Mouse (Mus musculus): ENCODE measurements around the gene Iba57. TPM values are rescaled to one million over a fixed set of nuclear protein-coding genes. Genes with fewer than 3 reads are reported as not detected.
"Not testable (repeated sequence)": the region's sequence is repeated elsewhere in the genome, so short reads cannot be mapped to it uniquely, and the experiment has no call there.

The Iba57 gene
- polyA plus RNA-seq (2015; fragmentation: Nextera tagmentation; extraction: Ambion mirVana), result 12.6 and 13.9 TPM in 2 replicates

DNA sequence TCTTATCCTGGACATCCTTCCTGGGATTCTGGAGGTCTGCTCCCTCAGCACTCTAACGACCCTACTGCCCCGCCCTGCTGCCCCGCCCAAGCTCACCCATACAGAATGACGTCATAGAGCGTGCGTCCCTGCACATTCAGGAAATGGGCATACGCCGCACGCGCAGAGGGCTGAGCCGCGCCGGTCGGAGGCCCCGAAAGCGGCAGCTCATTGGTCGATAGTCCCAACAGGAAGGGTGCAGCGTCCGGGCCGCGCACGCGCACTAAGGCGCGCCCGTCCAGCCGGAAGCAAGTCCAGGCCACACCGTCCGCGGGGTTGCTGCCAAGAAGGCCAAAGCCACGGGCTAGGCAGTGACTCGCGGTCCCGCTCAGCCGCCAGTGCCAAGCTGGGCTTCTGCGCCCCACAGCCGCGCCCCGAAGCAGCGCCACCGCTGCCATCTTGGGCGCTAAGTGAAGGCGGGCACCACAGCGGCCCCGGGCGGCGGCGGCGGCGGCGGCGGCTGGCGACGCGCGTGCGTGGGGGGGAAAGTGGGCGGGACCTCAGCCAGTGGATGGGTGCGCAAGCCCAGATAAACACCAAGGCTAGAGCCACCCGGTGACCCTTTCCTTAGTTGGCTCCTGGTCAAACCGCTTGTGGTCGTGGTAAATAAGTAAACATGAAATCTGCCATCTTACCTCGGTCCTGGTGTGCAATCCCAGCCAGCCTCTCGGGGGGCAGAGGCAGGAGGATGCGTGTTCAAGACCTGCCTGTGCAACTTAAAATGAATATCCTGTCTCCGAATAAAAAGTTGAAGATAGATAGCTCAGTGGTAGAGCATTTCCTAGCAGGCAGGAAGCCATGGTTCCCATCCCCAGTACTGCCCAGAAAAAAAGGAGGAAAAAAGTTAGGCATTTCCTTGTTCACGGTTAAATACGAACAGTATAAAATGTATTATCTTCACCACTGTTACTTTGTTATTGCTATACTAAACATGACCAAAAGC is at the start of gene Iba57:
TSS of gene Iba57 (minus strand) at position 485 of the 982 bp plus-strand sequence.
- Histone ChIP-seq H3K4me1 (replicated peaks) (peaks cover 66% of the 10 kb centered on the region), H3K4me2 (peak within 1 kb of the TSS; percentile 94), H3K27me3 (no peaks in the 10 kb centered on the region), H3K4me3 (replicated peaks) (peak within 1 kb of the TSS; percentile 79), H3K9me3 (replicated peaks) (no peaks in the 10 kb centered on the region), H3K9ac (peak within 1 kb of the TSS; percentile 92), H3K27ac (peak within 1 kb of the TSS; percentile 100), H3K36me3 (peaks cover 34% of the 10 kb centered on the region)
- peak; percentile 90 for ATAC-seq (ENCODE audit: low read depth)
- peak; percentile 98 for DNase-seq
- under 1% methylated on average over 68 of the region's 68 CpGs for WGBS (ENCODE audit: insufficient replicate concordance)

DNA sequence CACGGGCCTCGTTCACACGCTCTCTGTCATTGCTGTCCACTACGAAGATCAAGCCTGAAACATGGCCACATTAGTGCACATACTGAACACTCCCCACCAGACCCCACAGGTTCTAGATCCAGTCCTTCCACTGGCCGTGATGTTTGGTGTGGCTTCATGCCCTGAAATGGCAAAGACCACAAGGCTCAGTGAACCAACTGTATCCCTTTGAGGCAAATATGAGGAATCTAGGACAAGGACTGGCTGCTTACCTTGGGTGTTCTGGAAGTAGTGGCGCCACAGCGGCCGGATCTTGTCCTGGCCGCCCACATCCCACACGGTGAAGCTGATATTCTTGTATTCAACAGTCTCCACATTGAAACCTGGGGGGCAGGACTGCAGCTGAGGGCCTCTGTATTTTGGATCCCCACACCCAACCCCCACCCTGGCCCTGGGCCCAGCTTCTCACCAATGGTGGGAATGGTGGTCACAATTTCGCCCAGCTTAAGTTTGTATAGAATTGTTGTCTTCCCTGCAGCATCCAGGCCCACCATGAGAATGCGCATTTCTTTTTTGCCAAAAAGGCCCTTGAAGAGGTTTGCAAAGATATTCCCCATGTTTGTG is 49.5 kb upstream of the Iba57 start:
- H3K4me1 ChIP-seq (replicated peaks), result peaks cover 75% of the 10 kb centered on the region
- WGBS (ENCODE audit: insufficient replicate concordance), result 85% methylated on average over 12 of the region's 12 CpGs

DNA sequence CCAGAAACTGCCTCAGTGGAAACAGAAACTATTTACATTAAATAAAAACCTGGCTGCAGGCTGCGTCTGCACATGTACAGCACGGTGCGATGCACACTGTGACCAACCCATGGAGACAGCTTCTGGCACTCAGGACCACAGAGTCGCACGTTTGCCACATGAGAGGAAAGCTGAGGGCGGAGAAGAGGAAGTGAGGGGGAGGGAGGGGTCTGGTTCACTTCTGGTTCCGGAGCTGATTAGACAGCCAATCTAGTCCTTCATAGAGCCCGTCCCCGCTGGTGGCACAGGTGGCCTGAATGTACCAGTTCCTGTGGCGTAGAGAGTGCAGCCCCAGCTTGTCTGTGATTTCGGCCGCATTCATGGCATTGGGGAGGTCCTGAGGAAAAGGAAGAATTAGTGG is 48.8 kb upstream of the Iba57 start:
- not testable (repeated sequence) for H3K4me3 ChIP-seq (replicated peaks); H3K4me2 ChIP-seq; H3K27me3 ChIP-seq; H3K27ac ChIP-seq; H3K9me3 ChIP-seq (replicated peaks); ATAC-seq (ENCODE audit: low read depth); H3K9ac ChIP-seq; DNase-seq
- H3K4me1 ChIP-seq (replicated peaks), result peaks cover 75% of the 10 kb centered on the region
- 31% methylated on average over 12 of the region's 12 CpGs for WGBS (ENCODE audit: insufficient replicate concordance)
- peaks cover 71% of the 10 kb centered on the region for H3K36me3 ChIP-seq

More for the DNA sequence above, 49.5 kb upstream of the Iba57 start:
- Histone ChIP-seq H3K9ac (no peak overlapping the region), H3K4me3 (replicated peaks) (no peak overlapping the region), H3K36me3 (peaks cover 77% of the 10 kb centered on the region), H3K27ac (no peak overlapping the region), H3K27me3 (no peaks in the 10 kb centered on the region), H3K9me3 (replicated peaks) (no peaks in the 10 kb centered on the region), H3K4me2 (no peak overlapping the region)
- ATAC-seq (ENCODE audit: low read depth), result no peak
- DNase-seq, result no peak

DNA sequence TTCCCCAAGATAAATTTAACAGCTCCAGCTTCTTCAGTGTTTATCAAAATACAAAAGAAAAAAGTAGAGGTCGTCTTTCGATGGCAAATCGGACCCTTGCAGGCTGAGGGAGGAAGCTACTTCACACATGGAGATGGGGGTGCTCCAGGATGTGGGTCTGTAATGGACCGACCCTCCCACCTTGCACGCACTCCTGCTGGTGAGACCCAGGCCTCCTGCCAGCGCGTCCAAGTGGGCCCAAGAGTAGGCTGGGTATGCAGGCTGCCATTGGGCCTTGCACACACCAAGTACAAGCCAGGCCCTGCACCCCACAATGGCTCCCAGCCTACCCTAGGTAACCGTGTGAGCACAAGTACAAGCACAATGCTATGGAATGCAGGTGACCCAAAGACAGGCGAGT is 48.0 kb upstream of the Iba57 start:
- not testable (repeated sequence) for H3K9ac ChIP-seq; H3K4me3 ChIP-seq (replicated peaks); H3K27ac ChIP-seq; H3K9me3 ChIP-seq (replicated peaks); H3K4me2 ChIP-seq; H3K27me3 ChIP-seq; DNase-seq; ATAC-seq (ENCODE audit: low read depth)
- peaks cover 69% of the 10 kb centered on the region for H3K4me1 ChIP-seq (replicated peaks)
- H3K36me3 ChIP-seq, result peaks cover 70% of the 10 kb centered on the region
- WGBS (ENCODE audit: insufficient replicate concordance), result 90% methylated on average over 9 of the region's 9 CpGs

DNA sequence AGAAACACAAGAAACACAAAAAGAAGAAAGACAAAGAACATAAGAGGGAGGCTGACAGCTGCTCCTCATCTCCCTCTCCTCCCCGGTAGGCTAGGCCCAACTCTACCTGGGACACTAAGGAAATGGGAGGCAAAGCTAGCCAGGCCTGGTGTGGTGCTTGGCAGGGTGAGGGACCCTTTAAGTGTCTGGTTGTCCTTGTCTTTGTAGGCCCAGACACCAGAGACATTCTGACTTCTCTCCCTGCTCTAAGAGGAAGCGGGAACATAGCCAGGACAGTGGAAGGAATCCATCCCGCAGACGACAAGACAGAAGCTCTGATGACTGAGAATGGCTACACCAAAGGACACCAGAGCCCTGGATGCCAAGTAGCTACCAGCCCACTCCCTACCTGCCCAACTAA is 46.5 kb upstream of the Iba57 start:
- Histone ChIP-seq H3K27ac (0 out of 2 replicates have a peak overlapping the region, but pooled peaks have one; percentile 95), H3K36me3 (peaks cover 78% of the 10 kb centered on the region), H3K4me2 (peak overlapping the region; percentile 95; the same call in 1 of the 2 replicates), H3K9ac (no peak overlapping the region), H3K4me3 (replicated peaks) (0 out of 2 replicates have a peak overlapping the region, but pooled peaks have one; percentile 1), H3K27me3 (no peaks in the 10 kb centered on the region), H3K9me3 (replicated peaks) (no peaks in the 10 kb centered on the region), H3K4me1 (replicated peaks) (peaks cover 59% of the 10 kb centered on the region)
- no peak for DNase-seq
- 85% methylated on average over 4 of the region's 4 CpGs for WGBS (ENCODE audit: insufficient replicate concordance)
- no peak for ATAC-seq (ENCODE audit: low read depth)

DNA sequence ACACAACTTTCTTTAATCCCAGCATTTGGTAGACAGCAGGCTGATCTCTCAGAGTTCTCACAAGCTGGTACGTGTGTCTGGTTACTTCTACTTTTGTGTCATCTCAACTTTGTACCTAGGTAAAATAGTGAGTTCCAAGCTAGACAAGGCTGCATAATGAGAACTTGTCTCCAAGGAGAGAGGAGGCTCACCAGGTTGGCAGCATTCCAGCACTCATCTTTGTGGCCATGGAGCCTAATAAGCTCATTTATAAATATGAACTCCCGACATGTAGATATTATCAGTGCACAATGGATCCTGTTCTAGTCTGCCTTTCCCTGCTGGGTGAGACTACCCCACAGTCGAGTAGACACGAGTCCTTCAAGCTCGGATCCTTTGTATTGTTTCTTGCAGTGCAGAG is 46.0 kb upstream of the Iba57 start:
- H3K9ac ChIP-seq, result peak overlapping the region; percentile 94
- ATAC-seq (ENCODE audit: low read depth), result no peak
- H3K9me3 ChIP-seq (replicated peaks), result no peaks in the 10 kb centered on the region

DNA sequence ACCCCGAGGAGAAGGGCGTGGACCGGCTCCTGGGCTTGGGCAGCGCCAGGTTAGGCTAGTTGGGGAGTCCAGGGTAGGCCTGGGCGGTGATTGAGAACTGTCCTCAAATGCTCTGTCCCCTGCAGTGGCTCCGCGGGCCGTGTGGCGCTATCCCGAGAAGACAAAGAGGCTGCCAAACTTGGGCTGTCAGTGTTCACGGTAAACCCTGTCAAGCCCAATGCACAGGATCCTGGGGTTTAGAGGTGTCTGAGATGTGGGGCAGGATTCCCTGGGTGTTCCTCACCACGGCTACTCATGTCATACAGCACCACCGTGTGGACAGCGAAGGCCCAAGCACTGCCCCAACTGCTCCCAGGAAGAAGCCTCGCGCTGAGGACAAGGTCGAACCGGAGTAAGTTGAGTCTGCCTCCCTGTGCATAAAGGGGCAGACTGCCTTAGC is 45.5 kb upstream of the Iba57 start:
- Histone ChIP-seq H3K4me1 (replicated peaks) (peaks cover 55% of the 10 kb centered on the region), H3K4me3 (replicated peaks) (peak overlapping the region; percentile 94), H3K27ac (peak overlapping the region; percentile 95), H3K9me3 (replicated peaks) (no peaks in the 10 kb centered on the region), H3K9ac (peak overlapping the region; percentile 94), H3K27me3 (no peaks in the 10 kb centered on the region), H3K4me2 (peak overlapping the region; percentile 95), H3K36me3 (peaks cover 79% of the 10 kb centered on the region)
- WGBS (ENCODE audit: insufficient replicate concordance), result 10% methylated on average over 18 of the region's 18 CpGs
- peak; percentile 71 for DNase-seq
- ATAC-seq (ENCODE audit: low read depth), result peak; percentile 70

More for the DNA sequence above, 46.0 kb upstream of the Iba57 start:
- no peak for DNase-seq
- H3K36me3 ChIP-seq, result peaks cover 79% of the 10 kb centered on the region
- H3K4me3 ChIP-seq (replicated peaks), result peak overlapping the region; percentile 94
- H3K4me1 ChIP-seq (replicated peaks), result peaks cover 59% of the 10 kb centered on the region
- H3K27ac ChIP-seq, result peak overlapping the region; percentile 95
- no peaks in the 10 kb centered on the region for H3K27me3 ChIP-seq
- peak overlapping the region; percentile 95 for H3K4me2 ChIP-seq
- WGBS (ENCODE audit: insufficient replicate concordance), result 69% methylated on average over 5 of the region's 5 CpGs

DNA sequence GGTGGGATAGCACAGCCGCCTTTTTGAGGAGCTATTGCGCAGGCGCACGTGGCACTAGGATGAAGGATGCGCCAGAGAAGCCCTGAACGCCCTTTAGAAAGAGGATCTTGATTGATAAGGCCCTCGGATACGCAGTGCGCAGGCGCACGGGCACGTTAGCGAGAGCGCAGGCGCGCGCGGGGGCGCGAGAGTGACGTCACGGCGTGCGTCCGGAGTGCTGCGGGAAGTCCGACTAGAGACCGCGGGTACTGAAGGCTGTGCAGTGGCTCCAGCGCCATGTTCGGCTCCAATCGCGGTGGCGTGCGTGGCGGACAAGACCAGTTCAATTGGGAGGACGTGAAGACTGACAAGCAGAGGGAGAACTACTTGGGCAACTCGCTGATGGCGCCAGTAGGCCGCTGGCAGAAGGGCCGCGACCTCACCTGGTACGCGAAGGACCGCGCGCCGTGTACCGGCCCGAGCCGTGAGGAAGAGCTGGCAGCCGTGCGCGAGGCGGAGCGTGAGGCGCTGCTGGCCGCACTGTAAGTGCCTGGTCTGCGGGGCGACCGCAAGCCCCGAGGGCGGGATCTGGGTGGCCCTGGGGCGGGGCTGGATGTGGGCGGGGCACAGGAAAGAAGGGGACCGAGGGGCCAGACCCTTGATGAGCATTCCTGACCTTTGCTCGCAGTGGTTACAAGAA is 44.8 kb upstream of the Iba57 start, which contains the start of gene 2310033P09Rik:
TSS of gene 2310033P09Rik (plus strand) at position 169 of the 679 bp plus-strand sequence.
- peak within 1 kb of the TSS; percentile 95 for H3K4me2 ChIP-seq
- peak within 1 kb of the TSS; percentile 94 for H3K9ac ChIP-seq
- DNase-seq (peak; percentile 94), ATAC-seq (ENCODE audit: low read depth) (peak; percentile 81)
- H3K4me3 ChIP-seq (replicated peaks), result peak within 1 kb of the TSS; percentile 94
- H3K4me1 ChIP-seq (replicated peaks), result peaks cover 49% of the 10 kb centered on the region
- peaks cover 74% of the 10 kb centered on the region for H3K36me3 ChIP-seq
- H3K27ac ChIP-seq, result peak within 1 kb of the TSS; percentile 95
- WGBS (ENCODE audit: insufficient replicate concordance), result under 1% methylated on average over 65 of the region's 67 CpGs
- H3K27me3 ChIP-seq, result no peaks in the 10 kb centered on the region
- H3K9me3 ChIP-seq (replicated peaks), result no peaks in the 10 kb centered on the region

DNA sequence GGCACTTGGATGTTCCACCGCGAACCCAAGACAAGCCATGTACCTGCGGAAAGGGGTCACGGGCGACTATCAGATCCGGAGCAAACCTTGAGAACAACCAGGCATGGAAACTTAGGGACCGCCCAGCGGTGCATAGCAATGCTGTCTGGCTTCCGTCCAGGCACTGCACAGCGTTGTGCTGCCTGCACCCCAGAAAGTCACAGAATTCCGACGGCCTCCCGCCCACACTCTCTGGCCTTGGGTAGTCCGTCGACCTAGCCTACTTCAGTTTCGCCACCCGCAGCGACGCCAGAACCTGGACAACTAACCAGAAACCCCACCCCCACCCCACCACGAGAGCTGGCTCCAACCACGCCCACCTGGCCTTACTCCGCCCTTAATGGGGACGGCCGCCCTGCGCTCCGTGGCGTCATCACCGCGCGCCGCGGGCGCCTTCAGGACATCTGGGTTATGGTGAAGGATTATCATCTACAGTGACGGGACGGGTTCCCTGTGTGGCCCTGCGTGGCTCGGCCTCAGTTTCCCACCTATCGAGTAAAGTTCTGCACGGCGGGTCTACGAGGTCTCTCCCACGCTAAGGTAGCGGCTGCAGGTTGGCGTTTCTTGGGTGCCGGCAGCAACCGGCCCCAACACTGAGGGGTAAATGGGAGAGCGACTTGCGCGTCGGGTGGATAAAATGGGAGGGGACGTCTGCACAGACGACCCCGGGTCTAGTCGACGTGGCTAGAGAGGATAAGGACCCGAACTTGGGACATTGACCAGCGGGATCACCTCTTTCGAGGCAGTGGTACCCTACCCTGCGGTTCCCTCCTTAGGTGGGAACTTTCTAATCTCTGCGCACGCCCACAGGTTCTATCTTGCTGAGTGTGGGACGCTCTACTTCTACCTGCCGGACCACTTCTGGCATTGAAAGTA is 38.8 kb upstream of the Iba57 start, which contains the start of gene Mrpl55:
TSS of gene Mrpl55 (plus strand) at position 406 of the 915 bp plus-strand sequence.
- no peaks in the 10 kb centered on the region for H3K9me3 ChIP-seq (replicated peaks)
- DNase-seq (peak; percentile 94), ATAC-seq (ENCODE audit: low read depth) (peak; percentile 91)
- H3K9ac ChIP-seq, result peak within 1 kb of the TSS; percentile 90
- peaks cover 38% of the 10 kb centered on the region for H3K4me1 ChIP-seq (replicated peaks)
- H3K27me3 ChIP-seq, result no peaks in the 10 kb centered on the region
- WGBS (ENCODE audit: insufficient replicate concordance), result under 1% methylated on average over 63 of the region's 63 CpGs
- peaks cover 47% of the 10 kb centered on the region for H3K36me3 ChIP-seq
- peak within 1 kb of the TSS; percentile 92 for H3K4me3 ChIP-seq (replicated peaks)
- peak within 1 kb of the TSS; percentile 79 for H3K27ac ChIP-seq
- H3K4me2 ChIP-seq, result peak within 1 kb of the TSS; percentile 89

Measured in liver, embryonic 13.5 days (tissue).